Mouse (Mus musculus) mesoderm, embryonic 11.5 days (tissue): ENCODE measurements around the gene Nlrp6.
A peak's percentile ranks its signal among the peaks of the same experiment; 100 is the strongest.
"Not testable (repeated sequence)": the region's sequence is repeated elsewhere in the genome, so short reads cannot be mapped to it uniquely, and the experiment has no call there.

ENCODE experiments used
- DNase-seq: peaks from one replicate; pipeline ENCODE4 v3.0.0-alpha.2; 2012; ENCODE audit warnings: low read depth, low spot score

Gene Nlrp6

GRCm38 (mm10) chr7:140920418-140921029, at the start of gene Nlrp6:
Gene Nlrp6, plus strand, starts transcription at chr7:140920902.
- no peak for DNase-seq

GRCm38 (mm10) chr7:140874224-140874623, 46.5 kb upstream of the Nlrp6 start:
- DNase-seq = no peak

- DNase-seq = no peak
These were observed 43.3 kb upstream of the Nlrp6 start for GRCm38 (mm10) chr7:140877364-140877763.

- no peak for DNase-seq
These were observed 41.3 kb upstream of the Nlrp6 start for GRCm38 (mm10) chr7:140879355-140879754.

- no peak for DNase-seq
These were observed 40.3 kb upstream of the Nlrp6 start for GRCm38 (mm10) chr7:140880419-140880818.

GRCm38 (mm10) chr7:140880865-140881515, 39.7 kb upstream of the Nlrp6 start:
- no peak for DNase-seq

- DNase-seq = peak; percentile 95
These were observed 38.8 kb upstream of the Nlrp6 start, which contains the start of the genes Psmd13 and Sirt3 for GRCm38 (mm10) chr7:140881696-140882468. Gene Psmd13, plus strand, starts transcription at chr7:140881968. Gene Sirt3, minus strand, starts transcription at chr7:140882309.

GRCm38 (mm10) chr7:140882469-140882803, 38.3 kb upstream of the Nlrp6 start:
- DNase-seq = no peak

GRCm38 (mm10) chr7:140890636-140891035, 30.1 kb upstream of the Nlrp6 start:
- DNase-seq = not testable (repeated sequence)

GRCm38 (mm10) chr7:140894031-140894430, 26.7 kb upstream of the Nlrp6 start:
- DNase-seq = no peak

GRCm38 (mm10) chr7:140894611-140895010, 26.1 kb upstream of the Nlrp6 start:
- DNase-seq = no peak

- no peak for DNase-seq
These were observed 22.8 kb upstream of the Nlrp6 start for GRCm38 (mm10) chr7:140897863-140898262.

GRCm38 (mm10) chr7:140899121-140899520, 21.6 kb upstream of the Nlrp6 start:
- DNase-seq = no peak

- no peak for DNase-seq
These were observed 20.5 kb upstream of the Nlrp6 start, which contains the start of gene Cox8b for GRCm38 (mm10) chr7:140900220-140900619. Gene Cox8b, minus strand, starts transcription at chr7:140900446.

- no peak for DNase-seq
These were observed 18.4 kb upstream of the Nlrp6 start for GRCm38 (mm10) chr7:140902036-140902875.

- peak; percentile 85 for DNase-seq
These were observed 17.5 kb upstream of the Nlrp6 start for GRCm38 (mm10) chr7:140903212-140903611.

GRCm38 (mm10) chr7:140905642-140906081, 15.0 kb upstream of the Nlrp6 start:
- no peak for DNase-seq

GRCm38 (mm10) chr7:140907131-140907530, 13.6 kb upstream of the Nlrp6 start:
- no peak for DNase-seq

GRCm38 (mm10) chr7:140907697-140908096, 13.0 kb upstream of the Nlrp6 start:
- DNase-seq = no peak

- DNase-seq = no peak
These were observed 12.5 kb upstream of the Nlrp6 start for GRCm38 (mm10) chr7:140908181-140908580.

GRCm38 (mm10) chr7:140908634-140909107, 12.0 kb upstream of the Nlrp6 start:
- peak; percentile 90 for DNase-seq
